Mouse (Mus musculus) embryonic fibroblast, embryonic 13.5 days (primary cell): Measurements from ENCODE around the gene Psmd7.

Experiments used
- CTCF ChIP-seq: IDR thresholded peaks from 2 replicates; pipeline ENCODE4 v1.5.1; 2011; ENCODE audit warnings: mild to moderate bottlenecking, control low read depth, low read length, moderate library complexity, borderline replicate concordance; ENCODE audit not compliant: insufficient read depth
- POLR2A ChIP-seq: IDR thresholded peaks from 2 replicates; pipeline ENCODE4 v1.6.1; 2011; ENCODE audit warnings: low read depth, mild to moderate bottlenecking, control low read depth, low read length, moderate library complexity

DNA sequence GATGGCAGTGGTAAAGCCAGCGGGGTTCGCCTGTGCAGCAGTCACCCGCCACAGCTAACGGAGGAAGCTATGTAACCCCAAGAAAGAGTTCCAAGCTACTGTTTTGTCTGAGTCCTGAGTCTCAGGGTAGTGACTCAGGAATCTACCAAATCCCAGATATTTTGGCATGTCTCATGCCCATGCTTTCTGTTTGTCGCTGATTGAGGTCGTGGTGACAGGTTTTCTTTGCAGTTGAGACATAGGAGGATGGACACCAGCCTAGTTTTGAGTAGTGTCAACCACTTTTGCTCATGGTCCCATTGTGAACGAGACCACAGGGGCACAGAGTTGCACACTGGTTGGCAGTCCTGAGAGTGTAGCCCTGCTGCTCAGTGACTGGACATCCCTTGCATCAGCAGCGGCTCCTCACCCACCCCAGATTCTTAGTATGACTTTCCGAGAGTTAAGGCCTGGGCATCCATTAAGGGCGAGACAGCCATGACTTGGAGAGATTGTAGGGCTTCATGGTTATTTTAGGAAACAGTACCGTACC, 42.6 kb downstream of the Psmd7 start:
- TF ChIP-seq POLR2A: no peak; the same call in 1 of the 2 replicates
- no peak for TF ChIP-seq CTCF
